Mouse (Mus musculus): ENCODE measurements around the gene Wfdc18. TPM values are rescaled to one million over a fixed set of nuclear protein-coding genes. Genes with fewer than 3 reads are reported as not detected.

Wfdc18 gene
- polyA plus RNA-seq, 1 experiment from 2014 or later = not detected

GRCm38 (mm10) chr11:83746681-83747080 lies 37.9 kb downstream of the Wfdc18 start, which contains the start of gene Wfdc21:
Wfdc21 (plus strand) TSS chr11:83746940.
- no peak for DNase-seq (ENCODE audit: low spot score)
- 61% methylated on average over 5 of the region's 5 CpGs for WGBS
- no peaks in the 10 kb centered on the region for H3K4me1 ChIP-seq (ENCODE audit: insufficient read depth, low read depth, low read length)
- no peaks in the 10 kb centered on the region for H3K9me3 ChIP-seq (ENCODE audit: low read length)
- no peak within 1 kb of the TSS for H3K4me2 ChIP-seq (replicated peaks; ENCODE audit: low read depth, low read length)
- H3K4me3 ChIP-seq (ENCODE audit: low read depth, low read length) = no peak within 1 kb of the TSS
- no peaks in the 10 kb centered on the region for H3K27me3 ChIP-seq (replicated peaks; ENCODE audit: insufficient read depth, low read length)
- no peak within 1 kb of the TSS for H3K9ac ChIP-seq (replicated peaks; ENCODE audit: low read depth)
- ATAC-seq = no peak
- H3K36me3 ChIP-seq (ENCODE audit: insufficient read depth, low read length) = no peaks in the 10 kb centered on the region
- TF ChIP-seq CTCF (IDR thresholded peaks at IDR 0.05) (no peak), EP300 (IDR thresholded peaks at IDR 0.05) (no peak)
- H3K27ac ChIP-seq (ENCODE audit: low read length) = no peak within 1 kb of the TSS

GRCm38 (mm10) chr11:83747376-83748265 lies 38.8 kb downstream of the Wfdc18 start:
- Histone ChIP-seq H3K4me1 (ENCODE audit: insufficient read depth, low read depth, low read length) (no peaks in the 10 kb centered on the region), H3K27me3 (replicated peaks; ENCODE audit: insufficient read depth, low read length) (no peaks in the 10 kb centered on the region), H3K36me3 (ENCODE audit: insufficient read depth, low read length) (no peaks in the 10 kb centered on the region), H3K4me3 (ENCODE audit: low read depth, low read length) (no peak overlapping the region), H3K9me3 (ENCODE audit: low read length) (no peaks in the 10 kb centered on the region), H3K4me2 (replicated peaks; ENCODE audit: low read depth, low read length) (no peak overlapping the region), H3K27ac (ENCODE audit: low read length) (no peak overlapping the region), H3K9ac (replicated peaks; ENCODE audit: low read depth) (no peak overlapping the region)
- no peak for ATAC-seq
- 59% methylated on average over 6 of the region's 6 CpGs for WGBS
- TF ChIP-seq EP300 (IDR thresholded peaks at IDR 0.05) = no peak
- TF ChIP-seq CTCF (IDR thresholded peaks at IDR 0.05) = no peak
- DNase-seq (ENCODE audit: low spot score) = no peak

- ATAC-seq = peak; percentile 99
- Histone ChIP-seq H3K9me3 (ENCODE audit: low read length) (no peaks in the 10 kb centered on the region), H3K27ac (ENCODE audit: low read length) (peak within 1 kb of the TSS; percentile 70), H3K4me1 (ENCODE audit: insufficient read depth, low read depth, low read length) (peaks cover 10% of the 10 kb centered on the region; the same call in 1 of the 2 replicates), H3K36me3 (ENCODE audit: insufficient read depth, low read length) (peaks cover 9% of the 10 kb centered on the region; the same call in 1 of the 2 replicates), H3K4me2 (replicated peaks; ENCODE audit: low read depth, low read length) (peak within 1 kb of the TSS; percentile 74), H3K9ac (replicated peaks; ENCODE audit: low read depth) (peak within 1 kb of the TSS; percentile 68), H3K4me3 (ENCODE audit: low read depth, low read length) (peak within 1 kb of the TSS; percentile 81), H3K27me3 (replicated peaks; ENCODE audit: insufficient read depth, low read length) (no peaks in the 10 kb centered on the region)
- peak; percentile 96 for DNase-seq (ENCODE audit: low spot score)
- TF ChIP-seq CTCF (IDR thresholded peaks at IDR 0.05) (0 out of 2 replicates have a peak, but pooled peaks have one; percentile 12), EP300 (IDR thresholded peaks at IDR 0.05) (no peak)
- under 1% methylated on average over 47 of the region's 47 CpGs for WGBS
Observed at GRCm38 (mm10) chr11:83753581-83754181, 44.9 kb downstream of the Wfdc18 start, which contains the start of gene Heatr6. Heatr6 (plus strand) TSS chr11:83753696.

GRCm38 (mm10) chr11:83754227-83754626 lies 45.4 kb downstream of the Wfdc18 start:
- Histone ChIP-seq H3K4me1 (ENCODE audit: insufficient read depth, low read depth, low read length) (peaks cover 10% of the 10 kb centered on the region; the same call in 1 of the 2 replicates), H3K27me3 (replicated peaks; ENCODE audit: insufficient read depth, low read length) (no peaks in the 10 kb centered on the region), H3K36me3 (ENCODE audit: insufficient read depth, low read length) (peaks cover 14% of the 10 kb centered on the region; the same call in 1 of the 2 replicates), H3K4me3 (ENCODE audit: low read depth, low read length) (peak overlapping the region; percentile 81), H3K9me3 (ENCODE audit: low read length) (no peaks in the 10 kb centered on the region), H3K9ac (replicated peaks; ENCODE audit: low read depth) (peak overlapping the region; percentile 68), H3K4me2 (replicated peaks; ENCODE audit: low read depth, low read length) (peak overlapping the region; percentile 74), H3K27ac (ENCODE audit: low read length) (peak overlapping the region; percentile 70)
- DNase-seq (ENCODE audit: low spot score) (no peak), ATAC-seq (no peak)
- 4% methylated on average over 8 of the region's 8 CpGs for WGBS
- TF ChIP-seq EP300 (IDR thresholded peaks at IDR 0.05) (no peak), CTCF (IDR thresholded peaks at IDR 0.05) (no peak)

Other genes starting within 250 kb of the Wfdc18 start
- gene Mmp28, start 245.9 kb upstream of the Wfdc18 start, polyA plus RNA-seq (2015; fragmentation: Nextera tagmentation; extraction: Ambion mirVana) = 4.2 and 5.1 TPM in 2 replicates
- gene Taf15, start 235.9 kb upstream of the Wfdc18 start, polyA plus RNA-seq (2015; fragmentation: Nextera tagmentation; extraction: Ambion mirVana) = 3.2 and 4.4 TPM in 2 replicates
- gene Heatr9, start 186.8 kb upstream of the Wfdc18 start, polyA plus RNA-seq (2015; fragmentation: Nextera tagmentation; extraction: Ambion mirVana) = not detected in 2 replicates
- gene Ccl5, start 178.5 kb upstream of the Wfdc18 start, polyA plus RNA-seq (2015; fragmentation: Nextera tagmentation; extraction: Ambion mirVana) = 3.3 and 5.9 TPM in 2 replicates
- 29.8 and 36.6 TPM in 2 replicates for gene Ccl9, start 130.4 kb upstream of the Wfdc18 start, polyA plus RNA-seq (2015; fragmentation: Nextera tagmentation; extraction: Ambion mirVana)
- 413 and 421 TPM in 2 replicates for gene Ccl6, start 115.9 kb upstream of the Wfdc18 start, polyA plus RNA-seq (2015; fragmentation: Nextera tagmentation; extraction: Ambion mirVana)
- not detected in 2 replicates for gene Rpl9-ps1, start 63.4 kb upstream of the Wfdc18 start, polyA plus RNA-seq (2015; fragmentation: Nextera tagmentation; extraction: Ambion mirVana)
- gene Ccl3, start 59.7 kb upstream of the Wfdc18 start, polyA plus RNA-seq (2015; fragmentation: Nextera tagmentation; extraction: Ambion mirVana) = 3.6 and 11.2 TPM in 2 replicates
- gene Ccl4, start 46.4 kb upstream of the Wfdc18 start, polyA plus RNA-seq (2015; fragmentation: Nextera tagmentation; extraction: Ambion mirVana) = 1.7 and 15.8 TPM in 2 replicates
- 27.1 and 33.5 TPM in 2 replicates for gene Wfdc17, start 5.0 kb upstream of the Wfdc18 start, polyA plus RNA-seq (2015; fragmentation: Nextera tagmentation; extraction: Ambion mirVana)
- gene Wfdc21, start 37.9 kb downstream of the Wfdc18 start, polyA plus RNA-seq (2015; fragmentation: Nextera tagmentation; extraction: Ambion mirVana) = 13.8 and 16.6 TPM in 2 replicates
- gene Heatr6, start 44.7 kb downstream of the Wfdc18 start, polyA plus RNA-seq (2015; fragmentation: Nextera tagmentation; extraction: Ambion mirVana) = 11.8 and 13.7 TPM in 2 replicates
- 9.0 and 11.4 TPM in 2 replicates for gene Hnf1b, start 141.0 kb downstream of the Wfdc18 start, polyA plus RNA-seq (2015; fragmentation: Nextera tagmentation; extraction: Ambion mirVana)
- gene Ddx52, start 233.0 kb downstream of the Wfdc18 start, polyA plus RNA-seq (2015; fragmentation: Nextera tagmentation; extraction: Ambion mirVana) = 23.0 and 23.3 TPM in 2 replicates